Mouse (Mus musculus): Measurements from ENCODE around the gene Ccdc62. TPM values are rescaled to one million over a fixed set of nuclear protein-coding genes. Genes with fewer than 3 reads are reported as not detected.

Gene Ccdc62
- polyA plus RNA-seq, 1 experiment from 2014 or later: 6.4 TPM

Small RNA genes lying within 50 kb of the gene (microRNA-seq; reads per million reads assigned to microRNA genes)
- not detected for gene Mir7032 (ENCODE audit: borderline number of aligned reads)

Other genes starting within 250 kb of the Ccdc62 start
- 45.2 TPM in 2 replicates for gene Clip1, start 246.1 kb upstream of the Ccdc62 start, polyA plus RNA-seq (2014; fragmentation: Nextera tagmentation; extraction: Ambion mirVana)
- 64.6 and 65.7 TPM in 2 replicates for gene Zcchc8, start 209.6 kb upstream of the Ccdc62 start, polyA plus RNA-seq (2014; fragmentation: Nextera tagmentation; extraction: Ambion mirVana)
- 104 and 109 TPM in 2 replicates for gene Rsrc2, start 181.3 kb upstream of the Ccdc62 start, polyA plus RNA-seq (2014; fragmentation: Nextera tagmentation; extraction: Ambion mirVana)
- gene Kntc1, start 181.0 kb upstream of the Ccdc62 start, polyA plus RNA-seq (2014; fragmentation: Nextera tagmentation; extraction: Ambion mirVana): 24.6 and 27.3 TPM in 2 replicates
- gene Hcar2, start 65.2 kb upstream of the Ccdc62 start, polyA plus RNA-seq (2014; fragmentation: Nextera tagmentation; extraction: Ambion mirVana): not detected in 2 replicates
- gene Hcar1, start 50.7 kb upstream of the Ccdc62 start, polyA plus RNA-seq (2014; fragmentation: Nextera tagmentation; extraction: Ambion mirVana): 0.06 TPM in 1 of 2 replicates, not detected in the other
- 104 and 110 TPM in 2 replicates for gene Denr, start 23.5 kb upstream of the Ccdc62 start, polyA plus RNA-seq (2014; fragmentation: Nextera tagmentation; extraction: Ambion mirVana)
- gene Gm43518, start 3.3 kb upstream of the Ccdc62 start, polyA plus RNA-seq (2014; fragmentation: Nextera tagmentation; extraction: Ambion mirVana): 0.93 and 1.2 TPM in 2 replicates
- gene Hip1r, start 42.9 kb downstream of the Ccdc62 start, polyA plus RNA-seq (2014; fragmentation: Nextera tagmentation; extraction: Ambion mirVana): 2.7 and 2.9 TPM in 2 replicates
- gene Vps37b, start 101.6 kb downstream of the Ccdc62 start, polyA plus RNA-seq (2014; fragmentation: Nextera tagmentation; extraction: Ambion mirVana): 43.3 and 48.2 TPM in 2 replicates
- 1.1 and 1.4 TPM in 2 replicates for gene Abcb9, start 165.1 kb downstream of the Ccdc62 start, polyA plus RNA-seq (2014; fragmentation: Nextera tagmentation; extraction: Ambion mirVana)
- 13.6 and 14.8 TPM in 2 replicates for gene Ogfod2, start 181.6 kb downstream of the Ccdc62 start, polyA plus RNA-seq (2014; fragmentation: Nextera tagmentation; extraction: Ambion mirVana)
- gene Arl6ip4, start 185.4 kb downstream of the Ccdc62 start, polyA plus RNA-seq (2014; fragmentation: Nextera tagmentation; extraction: Ambion mirVana): 65.7 and 74.6 TPM in 2 replicates